Mouse (Mus musculus) heart, embryonic 12.5 days (tissue): ENCODE results near the gene Tinagl1. TPM values are rescaled to one million over a fixed set of nuclear protein-coding genes. Genes with fewer than 3 reads are reported as not detected.

ENCODE experiments used
- ATAC-seq: fragments of 200-750 bp; cut with Nextera tagmentation; 2 replicates; pipeline ENCODE4 v1.8.0; 2017; ENCODE audit warnings: moderate TSS enrichment, moderate library complexity; ENCODE audit not compliant: insufficient number of reproducible peaks, low FRiP score
- H3K27ac ChIP-seq: fragments of 300-500 bp; sonication (generic); 2 replicates; pipeline ENCODE4 v1.5.1; 2016; ENCODE audit warnings: mild to moderate bottlenecking, moderate library complexity; ENCODE audit not compliant: poor library complexity, severe bottlenecking
- H3K27me3 ChIP-seq: fragments of 300-500 bp; sonication (generic); replicated peaks from 2 replicates; pipeline ENCODE4 v1.6.1; 2016; ENCODE audit warnings: mild to moderate bottlenecking, moderate library complexity
- H3K36me3 ChIP-seq: fragments of 300-500 bp; sonication (generic); 2 replicates; pipeline ENCODE4 v1.6.1; 2016; ENCODE audit warnings: mild to moderate bottlenecking, moderate library complexity
- H3K4me1 ChIP-seq: fragments of 300-500 bp; sonication (generic); replicated peaks from 2 replicates; pipeline ENCODE4 v1.6.1; 2016; ENCODE audit warnings: mild to moderate bottlenecking
- H3K4me2 ChIP-seq: fragments of 300-500 bp; sonication (generic); 2 replicates; pipeline ENCODE4 v1.6.1; 2016; ENCODE audit warnings: mild to moderate bottlenecking, moderate library complexity
- H3K4me3 ChIP-seq: fragments of 300-500 bp; sonication (generic); 2 replicates; pipeline ENCODE4 v1.5.1; 2016; ENCODE audit warnings: mild to moderate bottlenecking
- H3K9ac ChIP-seq: fragments of 300-500 bp; sonication (generic); 2 replicates; pipeline ENCODE4 v1.6.1; 2016; ENCODE audit warnings: mild to moderate bottlenecking, moderate library complexity
- H3K9me3 ChIP-seq: fragments of 300-500 bp; sonication (generic); replicated peaks from 2 replicates; pipeline ENCODE4 v1.6.1; 2016; ENCODE audit warnings: mild to moderate bottlenecking, moderate library complexity
- WGBS: fragments of 180-500 bp; shearing (Covaris S2); methylation state at CpG from one replicate; pipeline ENCODE4 v1.1.7; 2016; 5-methylcytosine and 5-hydroxymethylcytosine counted together
- polyA plus RNA-seq: library from polyadenylated mRNA; unstranded; fragments of >200 nt; fragmentation: Nextera tagmentation; extraction: Ambion mirVana; gene quantifications from 2 replicates; pipeline ENCODE4 v1.2.1, GENCODE M21; 2016

Tinagl1 gene
- polyA plus RNA-seq, 1 experiment from 2014 or later: 46.6 TPM

DNA sequence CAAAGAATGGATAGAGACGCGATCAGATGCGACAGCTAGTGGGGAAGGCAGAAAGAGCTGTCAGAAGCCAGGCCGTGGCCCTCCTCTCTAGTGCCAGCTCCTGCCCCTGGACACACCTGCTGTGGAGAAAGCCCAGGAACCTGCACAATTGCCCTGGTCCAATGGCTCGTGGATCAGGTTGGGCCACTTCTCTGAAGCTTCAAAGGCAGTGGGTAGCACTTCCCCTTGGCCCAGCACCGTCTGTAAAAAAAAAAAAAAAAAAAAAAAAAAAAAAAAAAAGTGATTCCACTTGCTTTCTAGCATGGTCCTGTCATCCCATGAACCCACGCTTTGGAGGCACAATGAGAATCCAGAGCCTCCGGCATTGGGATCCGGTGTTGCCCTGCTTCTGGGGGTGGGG lies 7.1 kb downstream of the Tinagl1 start:
- 36% methylated on average over 9 of the region's 9 CpGs for WGBS
- no peak for ATAC-seq
- peak overlapping the region; percentile 3; the same call in 1 of the 2 replicates for H3K4me3 ChIP-seq
- H3K36me3 ChIP-seq: peaks cover 5% of the 10 kb centered on the region; the same call in 1 of the 2 replicates
- H3K27me3 ChIP-seq: no peaks in the 10 kb centered on the region
- peak overlapping the region; percentile 46; the same call in 1 of the 2 replicates for H3K9ac ChIP-seq
- H3K4me2 ChIP-seq: peak overlapping the region; percentile 52
- no peaks in the 10 kb centered on the region for H3K9me3 ChIP-seq
- H3K4me1 ChIP-seq: peaks cover 88% of the 10 kb centered on the region
- H3K27ac ChIP-seq: peak overlapping the region; percentile 78

DNA sequence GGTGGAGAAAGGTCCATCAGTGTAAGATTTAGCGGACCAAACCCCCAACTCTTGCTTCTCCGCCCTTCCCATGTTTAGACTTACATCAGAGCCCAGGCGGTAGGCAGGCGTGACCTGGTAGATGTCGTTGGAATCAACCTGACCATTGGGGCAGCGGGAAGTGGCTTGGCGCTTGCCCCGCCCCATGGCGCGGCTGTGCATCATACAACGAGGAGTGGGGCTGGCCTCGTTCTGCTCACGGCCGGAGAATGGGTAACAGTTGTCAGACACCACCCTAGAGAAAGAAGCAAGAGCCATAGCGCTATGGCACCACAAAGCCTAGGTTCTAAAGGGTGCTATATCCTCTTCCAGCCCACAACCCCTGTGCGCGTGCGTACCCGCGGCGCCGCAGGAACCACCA lies 7.6 kb downstream of the Tinagl1 start:
- WGBS: 59% methylated on average over 22 of the region's 22 CpGs
- H3K4me1 ChIP-seq: peaks cover 88% of the 10 kb centered on the region
- H3K27me3 ChIP-seq: no peaks in the 10 kb centered on the region
- ATAC-seq: no peak
- peaks cover 5% of the 10 kb centered on the region; the same call in 1 of the 2 replicates for H3K36me3 ChIP-seq
- H3K9ac ChIP-seq: peak overlapping the region; percentile 12; the same call in 1 of the 2 replicates
- H3K27ac ChIP-seq: peak overlapping the region; percentile 69; the same call in 1 of the 2 replicates
- no peaks in the 10 kb centered on the region for H3K9me3 ChIP-seq
- no peak overlapping the region for H3K4me3 ChIP-seq
- H3K4me2 ChIP-seq: peak overlapping the region; percentile 52

DNA sequence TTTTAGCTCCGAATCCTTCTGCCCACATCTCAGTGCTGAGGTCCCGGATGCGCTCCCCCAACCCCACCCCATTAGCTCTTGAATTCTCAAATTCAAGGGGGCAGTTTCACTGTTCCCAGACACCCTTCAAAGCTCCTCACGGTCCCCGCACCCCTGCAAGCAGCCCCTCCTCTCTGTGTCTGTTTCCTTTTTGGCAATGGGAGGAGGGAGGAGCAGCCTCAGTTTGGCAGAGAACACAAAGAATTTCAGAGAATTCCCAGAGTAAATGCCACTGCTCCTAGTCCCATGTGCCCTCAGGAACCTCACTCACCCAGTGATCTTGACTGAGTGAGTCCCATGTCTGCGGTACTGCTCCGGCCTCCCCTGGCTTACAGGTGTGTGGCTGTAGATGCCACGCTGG lies 8.3 kb downstream of the Tinagl1 start:
- Histone ChIP-seq H3K27ac (0 out of 2 replicates have a peak overlapping the region, but pooled peaks have one; percentile 1), H3K4me3 (no peak overlapping the region), H3K27me3 (no peaks in the 10 kb centered on the region), H3K4me1 (peaks cover 87% of the 10 kb centered on the region), H3K9ac (no peak overlapping the region), H3K4me2 (no peak overlapping the region), H3K9me3 (no peaks in the 10 kb centered on the region), H3K36me3 (peaks cover 5% of the 10 kb centered on the region; the same call in 1 of the 2 replicates)
- 74% methylated on average over 8 of the region's 8 CpGs for WGBS
- ATAC-seq: no peak

DNA sequence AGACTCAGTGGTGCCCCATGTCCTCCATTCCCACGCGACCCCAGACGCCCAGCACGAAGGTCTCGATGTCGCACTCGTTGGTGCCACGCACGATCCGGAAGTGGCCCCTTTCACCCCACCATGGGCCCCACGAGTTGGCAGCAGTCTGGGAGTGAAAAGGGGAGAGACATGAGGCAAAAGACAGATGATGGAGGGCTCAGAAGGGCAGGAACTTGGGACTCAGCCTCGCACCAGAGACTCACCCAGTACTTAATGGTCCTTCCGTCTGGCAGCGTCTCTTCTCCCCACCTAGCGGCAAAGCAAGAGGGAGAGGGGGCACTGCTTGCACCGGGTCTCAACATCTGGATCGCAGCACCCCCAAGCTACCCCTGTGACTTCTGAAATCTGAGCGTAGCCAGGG lies 8.9 kb downstream of the Tinagl1 start:
- Histone ChIP-seq H3K27me3 (no peaks in the 10 kb centered on the region), H3K27ac (no peak overlapping the region), H3K4me1 (peaks cover 87% of the 10 kb centered on the region), H3K4me2 (no peak overlapping the region), H3K9me3 (no peaks in the 10 kb centered on the region), H3K9ac (no peak overlapping the region), H3K4me3 (no peak overlapping the region), H3K36me3 (peaks cover 5% of the 10 kb centered on the region; the same call in 1 of the 2 replicates)
- ATAC-seq: no peak
- 79% methylated on average over 18 of the region's 18 CpGs for WGBS

DNA sequence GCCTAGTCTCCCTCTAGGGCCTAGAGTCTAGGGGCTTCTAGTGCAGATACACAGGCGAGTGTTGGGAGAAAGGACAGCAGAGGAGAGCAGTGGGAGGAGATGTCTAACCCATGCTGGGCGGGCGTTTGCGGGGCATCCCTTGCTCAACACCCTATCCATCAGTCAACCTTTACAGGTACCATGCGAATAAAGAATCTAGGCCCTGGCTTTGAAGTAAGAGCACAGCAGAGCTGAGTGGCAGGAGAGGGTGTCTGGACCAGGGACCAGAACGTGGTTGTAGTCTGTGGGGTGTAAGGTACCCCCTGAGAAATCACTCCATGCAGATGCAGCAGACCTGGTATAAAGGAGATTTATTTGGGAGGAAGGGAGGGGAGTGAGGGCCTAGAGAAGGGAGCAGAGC lies 10.8 kb downstream of the Tinagl1 start:
- Histone ChIP-seq H3K9me3 (no peaks in the 10 kb centered on the region), H3K9ac (peak overlapping the region; percentile 63; the same call in 1 of the 2 replicates), H3K4me3 (no peak overlapping the region), H3K4me2 (0 out of 2 replicates have a peak overlapping the region, but pooled peaks have one; percentile 60), H3K27me3 (no peaks in the 10 kb centered on the region), H3K36me3 (no peaks in the 10 kb centered on the region; the same call in 1 of the 2 replicates), H3K4me1 (peaks cover 75% of the 10 kb centered on the region), H3K27ac (peak overlapping the region; percentile 38)
- no peak for ATAC-seq
- whole genome bisulfite sequencing: 69% methylated on average over 6 of the region's 6 CpGs

DNA sequence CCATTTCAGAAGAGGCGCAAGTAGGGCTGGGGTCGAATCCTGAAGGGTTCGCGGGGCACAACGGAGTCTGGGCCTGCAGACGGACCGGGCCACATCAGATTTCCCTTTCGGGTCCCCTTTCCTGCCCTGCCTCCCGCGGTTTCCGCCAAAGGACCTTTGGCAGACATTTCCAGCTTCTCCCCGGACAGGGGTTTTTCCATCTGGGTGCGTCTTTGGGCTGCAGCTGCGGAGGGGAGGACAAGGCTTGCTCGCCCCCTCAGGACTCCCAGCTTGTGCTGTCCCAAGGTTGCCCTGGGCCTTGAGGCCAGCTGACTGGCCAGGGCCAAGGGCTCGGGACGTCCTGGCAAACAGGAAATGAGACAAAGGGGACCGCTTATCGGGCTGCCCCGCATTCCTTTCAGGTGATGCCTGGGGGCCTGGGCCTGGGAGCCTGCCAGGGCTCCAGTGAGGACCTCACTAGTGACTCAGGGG lies 11.5 kb downstream of the Tinagl1 start:
- 4% methylated on average over 20 of the region's 20 CpGs for WGBS
- Histone ChIP-seq H3K27me3 (no peaks in the 10 kb centered on the region), H3K36me3 (no peaks in the 10 kb centered on the region; the same call in 1 of the 2 replicates), H3K4me1 (peaks cover 68% of the 10 kb centered on the region), H3K4me2 (peak overlapping the region; percentile 60), H3K9me3 (no peaks in the 10 kb centered on the region), H3K27ac (peak overlapping the region; percentile 38), H3K9ac (peak overlapping the region; percentile 63), H3K4me3 (peak overlapping the region; percentile 30)
- peak; percentile 52; the same call in 1 of the 2 replicates for ATAC-seq

DNA sequence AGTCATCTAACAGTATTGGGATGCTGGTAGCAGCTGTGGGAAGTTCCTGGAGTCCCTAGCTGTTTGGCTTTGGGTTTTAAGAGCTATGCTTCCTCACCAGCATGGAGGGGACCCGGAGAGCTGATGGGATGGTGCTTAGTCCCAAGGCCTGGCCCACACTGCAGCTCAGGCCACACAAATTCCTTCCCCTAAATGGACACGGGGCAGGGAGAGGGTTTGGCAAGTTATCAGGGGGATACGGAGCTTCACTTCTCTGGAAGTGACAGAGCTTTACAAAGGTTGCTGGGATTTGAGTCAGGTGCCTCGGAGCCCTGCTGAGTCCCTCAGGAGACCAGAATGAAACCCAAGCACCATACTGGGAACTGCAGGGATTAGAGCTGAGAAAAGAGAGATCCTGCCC lies 13.6 kb downstream of the Tinagl1 start:
- peaks cover 47% of the 10 kb centered on the region for H3K4me1 ChIP-seq
- no peaks in the 10 kb centered on the region for H3K27me3 ChIP-seq
- H3K4me3 ChIP-seq: no peak overlapping the region
- no peak for ATAC-seq
- no peak overlapping the region for H3K4me2 ChIP-seq
- 0 out of 2 replicates have a peak overlapping the region, but pooled peaks have one; percentile 18 for H3K27ac ChIP-seq
- H3K9ac ChIP-seq: no peak overlapping the region
- no peaks in the 10 kb centered on the region for H3K9me3 ChIP-seq
- H3K36me3 ChIP-seq: no peaks in the 10 kb centered on the region; the same call in 1 of the 2 replicates
- WGBS: 25% methylated on average over 4 of the region's 4 CpGs

DNA sequence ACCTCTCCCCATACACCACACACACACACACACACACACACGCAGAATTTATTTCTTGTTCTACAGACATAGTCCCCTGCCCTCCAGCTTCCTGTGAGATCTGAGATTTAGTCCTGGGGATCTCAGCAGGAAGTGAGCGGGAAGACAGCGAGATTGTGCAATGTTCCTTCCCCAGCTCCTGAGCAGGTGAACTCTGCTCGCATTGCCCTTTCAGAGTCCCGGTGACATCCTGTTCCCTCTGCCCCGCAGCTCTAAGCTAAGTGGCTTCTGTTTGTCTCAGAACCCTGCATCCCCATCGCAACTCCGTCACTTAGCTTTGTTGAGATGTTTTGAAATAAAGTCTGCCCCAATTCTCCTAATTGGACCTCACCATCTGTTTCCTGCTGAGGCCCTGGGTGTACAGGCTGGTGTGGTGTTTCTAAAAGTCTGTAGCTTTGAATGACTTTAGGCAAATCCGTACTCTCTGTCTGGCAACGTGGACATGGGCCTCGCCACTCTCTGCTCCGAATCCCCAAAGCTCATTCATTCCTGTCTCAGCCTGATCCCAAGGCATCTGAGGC lies 18.0 kb downstream of the Tinagl1 start:
- Histone ChIP-seq H3K9ac (no peak overlapping the region), H3K9me3 (0 out of 2 replicates have a peak, but pooled peaks cover 2% of the 10 kb centered on the region), H3K27ac (no peak overlapping the region), H3K4me1 (peaks cover 12% of the 10 kb centered on the region), H3K27me3 (peaks cover 24% of the 10 kb centered on the region), H3K4me2 (no peak overlapping the region), H3K4me3 (no peak overlapping the region), H3K36me3 (no peaks in the 10 kb centered on the region)
- ATAC-seq: no peak
- WGBS: 67% methylated on average over 12 of the region's 12 CpGs

DNA sequence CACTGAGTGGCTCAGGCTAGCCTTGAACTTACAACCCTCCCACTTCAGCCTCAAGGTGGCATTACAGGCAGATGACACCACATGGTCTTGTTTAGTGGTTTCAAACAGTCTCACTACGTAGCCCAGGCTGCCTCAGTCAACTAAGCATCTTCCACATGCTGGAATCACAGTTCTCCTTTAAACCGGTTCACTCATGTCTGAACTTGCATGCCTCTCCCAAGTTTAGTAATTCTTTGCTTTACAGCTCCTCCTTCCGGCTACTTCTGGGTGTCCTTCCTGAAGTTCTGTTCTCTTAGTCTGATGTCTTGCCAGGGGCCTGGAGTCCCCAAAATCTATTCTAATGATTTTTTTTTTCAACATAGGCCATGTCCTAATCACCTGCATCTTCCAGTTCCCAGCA lies 20.7 kb downstream of the Tinagl1 start:
- H3K9me3 ChIP-seq: 0 out of 2 replicates have a peak, but pooled peaks cover 2% of the 10 kb centered on the region
- H3K27ac ChIP-seq: no peak overlapping the region
- no peak overlapping the region for H3K4me2 ChIP-seq
- no peak overlapping the region for H3K4me3 ChIP-seq
- H3K9ac ChIP-seq: no peak overlapping the region
- H3K27me3 ChIP-seq: peaks cover 36% of the 10 kb centered on the region
- no peaks in the 10 kb centered on the region for H3K4me1 ChIP-seq
- H3K36me3 ChIP-seq: no peaks in the 10 kb centered on the region
- ATAC-seq: no peak
- 78% methylated on average over 3 of the region's 3 CpGs for WGBS

DNA sequence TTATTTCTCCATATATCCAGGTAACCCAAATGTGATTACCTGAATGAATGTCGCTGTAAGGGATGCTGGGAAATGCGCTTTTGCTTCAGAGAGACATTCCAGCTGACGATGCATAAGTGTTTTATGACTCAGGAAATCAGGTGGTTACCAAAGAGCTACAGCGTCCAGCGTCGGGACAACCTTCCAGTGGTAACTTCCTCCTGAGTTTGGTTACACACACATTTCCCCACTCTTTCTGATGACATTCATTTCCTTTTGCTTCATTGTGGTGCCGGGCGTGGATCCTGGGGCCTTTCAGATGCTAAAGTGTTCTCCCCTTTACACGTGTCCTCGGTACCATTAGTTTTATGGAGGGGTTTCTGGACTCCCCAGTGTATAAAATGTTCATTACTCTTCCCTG lies 26.5 kb downstream of the Tinagl1 start:
- 0 out of 2 replicates have a peak, but pooled peaks cover 6% of the 10 kb centered on the region for H3K9me3 ChIP-seq
- no peak overlapping the region for H3K4me3 ChIP-seq
- no peak for ATAC-seq
- H3K27ac ChIP-seq: no peak overlapping the region
- no peak overlapping the region for H3K4me2 ChIP-seq
- no peaks in the 10 kb centered on the region for H3K4me1 ChIP-seq
- WGBS: 73% methylated on average over 10 of the region's 10 CpGs
- peaks cover 67% of the 10 kb centered on the region for H3K27me3 ChIP-seq
- H3K9ac ChIP-seq: no peak overlapping the region
- H3K36me3 ChIP-seq: no peaks in the 10 kb centered on the region

DNA sequence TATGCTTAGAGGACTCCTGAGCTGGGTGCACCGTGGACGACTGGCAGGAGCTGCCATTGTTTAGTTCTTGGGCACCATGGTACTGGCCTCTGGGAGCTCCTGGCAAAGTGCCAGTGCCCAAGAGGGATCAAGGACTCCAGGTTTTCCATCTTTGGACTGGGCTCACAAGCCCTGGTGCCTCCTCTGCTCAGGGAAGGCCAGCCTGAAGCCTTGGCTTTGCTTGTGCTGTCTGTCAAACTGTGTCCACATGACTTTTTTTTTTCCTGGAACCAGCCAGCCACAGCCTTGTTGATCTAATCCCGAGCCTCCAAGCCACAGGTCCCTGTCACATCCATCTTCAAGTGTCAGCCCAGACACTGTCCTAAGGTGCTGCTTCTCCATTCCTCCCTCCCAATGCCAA lies 33.1 kb downstream of the Tinagl1 start:
- Histone ChIP-seq H3K9ac (no peak overlapping the region), H3K4me2 (no peak overlapping the region), H3K9me3 (0 out of 2 replicates have a peak, but pooled peaks cover 6% of the 10 kb centered on the region), H3K4me3 (no peak overlapping the region), H3K27me3 (peaks cover 87% of the 10 kb centered on the region), H3K4me1 (peaks cover 27% of the 10 kb centered on the region), H3K27ac (no peak overlapping the region), H3K36me3 (no peaks in the 10 kb centered on the region)
- WGBS: 61% methylated on average over 3 of the region's 3 CpGs
- ATAC-seq: no peak
